Comparison of ENCODE assay signal across 22 mouse cellular contexts in genomic region chrX:140164859-140165258, GRCm38 (mm10).
DNase-seq lines count a peak whose midpoint lies in the region; ATAC-seq and TF ChIP-seq lines count a peak whose summit lies in the region.
"Had no signal": no experiment of that assay in that cellular context is flagged by ENCODE, and none has a peak within 500 bp of the region (broad histone marks: within the 10 kb centered on the region; RNA-seq: fewer than 3 reads in every experiment).

No protein-coding gene starts in this region.

- no peaks in the 10 kb centered on the region for H3K4me1 ChIP-seq in intestine, postnatal 0 days (replicated peaks; ENCODE audit: control insufficient read depth, insufficient read depth, low read length)
- H3K4me1 ChIP-seq in intestine, embryonic 16.5 days (ENCODE audit: control insufficient read depth, insufficient read depth, low read length) = no peaks in the 10 kb centered on the region
- peaks cover 7 to 28% of the 10 kb centered on the region in 2 experiments for H3K4me1 ChIP-seq in CH12.LX (ENCODE audit: control insufficient read depth in 1 of 2, insufficient read depth in 2 of 2)
- H3K4me1 ChIP-seq in stomach, postnatal 0 days (replicated peaks; ENCODE audit: control insufficient read depth, insufficient read depth) = no peaks in the 10 kb centered on the region
- H3K4me1 ChIP-seq: embryonic facial prominence, embryonic 13.5 days; embryonic facial prominence, embryonic 15.5 days; forebrain, embryonic 10.5 days; forebrain, embryonic 12.5 days had no signal

- TF ChIP-seq RAD21 in CH12.LX (IDR thresholded peaks at IDR 0.05; ENCODE audit: low read depth, low read length) = no peak

- H3K9ac ChIP-seq in intestine, postnatal 0 days (ENCODE audit: low read depth, low read length) = no peak overlapping the region
- no peak overlapping the region for H3K9ac ChIP-seq in intestine, embryonic 16.5 days (ENCODE audit: low read depth, low read length)
- H3K9ac ChIP-seq in CH12.LX (ENCODE audit: insufficient read depth, low read depth) = peak overlapping the region; percentile 35; the same call in 1 of the 2 replicates
- no peak overlapping the region for H3K9ac ChIP-seq in stomach, postnatal 0 days (ENCODE audit: low read length)
- H3K9ac ChIP-seq: embryonic facial prominence, embryonic 13.5 days; embryonic facial prominence, embryonic 15.5 days; forebrain, embryonic 12.5 days had no signal

- no peak for TF ChIP-seq EP300 in CH12.LX (IDR thresholded peaks at IDR 0.05; ENCODE audit: low read length)
- TF ChIP-seq EP300 in stomach, postnatal 0 days (optimal IDR thresholded peaks at IDR 0.05) = no peak

- in situ Hi-C loops in CH12.LX (cut with MboI; ENCODE audit: low pct_ligation_motif_present, low pct_unique_long_range_greater_than_20kb, low sequenced_read_pairs) = loop anchor here (25.0 kb wide), 1 partner anchor 103 kb away; the partner anchor contains the start of genes Nup62cl and Pih1h3b

- H3K27me3 ChIP-seq in intestine, postnatal 0 days (replicated peaks; ENCODE audit: control insufficient read depth, insufficient read depth, low read length) = 0 out of 2 replicates have a peak, but pooled peaks cover 3% of the 10 kb centered on the region
- H3K27me3 ChIP-seq in intestine, embryonic 16.5 days (replicated peaks; ENCODE audit: control insufficient read depth, insufficient read depth, low read length) = no peaks in the 10 kb centered on the region; the same call in 1 of the 2 replicates
- H3K27me3 ChIP-seq in CH12.LX (replicated peaks) = no peaks in the 10 kb centered on the region
- H3K27me3 ChIP-seq in stomach, postnatal 0 days (ENCODE audit: control insufficient read depth, insufficient read depth, low read length) = no peaks in the 10 kb centered on the region

- DNase-seq in CH12.LX (ENCODE audit: extremely low read depth) = peak; percentile 64
- no peak for DNase-seq in stomach, postnatal 0 days (ENCODE audit: low spot score)
- DNase-seq: adrenal gland, adult 2 months; adrenal gland, postnatal 10 days; adrenal gland, postnatal 25 days; cerebellum, adult 11 months; cerebellum, adult 18-20 months; cerebellum, adult 8-10 months; cerebellum, adult 9-11 months; cerebellum, postnatal 14 days; cerebellum, postnatal 36 days; embryo, embryonic 11 days had no signal

- no peak overlapping the region for H3K27ac ChIP-seq in intestine, postnatal 0 days (ENCODE audit: low read depth, low read length)
- no peak overlapping the region for H3K27ac ChIP-seq in intestine, embryonic 16.5 days (ENCODE audit: low read length)
- peak overlapping the region; percentile 81 for H3K27ac ChIP-seq in CH12.LX (ENCODE audit: insufficient read depth, low read depth)
- no peak overlapping the region for H3K27ac ChIP-seq in stomach, postnatal 0 days (replicated peaks)
- H3K27ac ChIP-seq: embryonic facial prominence, embryonic 13.5 days; embryonic facial prominence, embryonic 15.5 days; forebrain, embryonic 10.5 days; forebrain, embryonic 12.5 days had no signal

- H3K36me3 ChIP-seq in intestine, postnatal 0 days (ENCODE audit: control insufficient read depth, insufficient read depth) = no peaks in the 10 kb centered on the region
- no peaks in the 10 kb centered on the region for H3K36me3 ChIP-seq in intestine, embryonic 16.5 days (ENCODE audit: control insufficient read depth, insufficient read depth, low read length)
- no peaks in the 10 kb centered on the region for H3K36me3 ChIP-seq in CH12.LX (replicated peaks in 1 of 2; ENCODE audit: control insufficient read depth in 1 of 2, insufficient read depth in 1 of 2, low read length in 1 of 2)
- H3K36me3 ChIP-seq in stomach, postnatal 0 days (ENCODE audit: control insufficient read depth, insufficient read depth, low read length) = no peaks in the 10 kb centered on the region
- H3K36me3 ChIP-seq: embryonic facial prominence, embryonic 13.5 days; embryonic facial prominence, embryonic 15.5 days; forebrain, embryonic 10.5 days; forebrain, embryonic 12.5 days had no signal

- H3K79me2 ChIP-seq in CH12.LX (replicated peaks; ENCODE audit: control insufficient read depth, extremely low read depth, insufficient read depth, poor library complexity, severe bottlenecking) = no peaks in the 10 kb centered on the region

- 69% methylated on average over 2 of the region's 2 CpGs for WGBS in intestine, postnatal 0 days
- WGBS in intestine, embryonic 16.5 days = 86% methylated on average over 2 of the region's 2 CpGs
- WGBS in stomach, postnatal 0 days = 86% methylated on average over 2 of the region's 2 CpGs

- H3K9me3 ChIP-seq in intestine, postnatal 0 days (ENCODE audit: control insufficient read depth) = no peaks in the 10 kb centered on the region
- H3K9me3 ChIP-seq in intestine, embryonic 16.5 days (ENCODE audit: control insufficient read depth, low read length) = no peaks in the 10 kb centered on the region
- H3K9me3 ChIP-seq in CH12.LX (replicated peaks; ENCODE audit: low read length) = no peaks in the 10 kb centered on the region
- H3K9me3 ChIP-seq in stomach, postnatal 0 days (ENCODE audit: control insufficient read depth, low read length) = no peaks in the 10 kb centered on the region
- H3K9me3 ChIP-seq: embryonic facial prominence, embryonic 13.5 days; embryonic facial prominence, embryonic 15.5 days; forebrain, embryonic 10.5 days; forebrain, embryonic 12.5 days had no signal

- H3K4me3 ChIP-seq in intestine, postnatal 0 days (ENCODE audit: low read depth, low read length) = no peak overlapping the region
- H3K4me3 ChIP-seq in intestine, embryonic 16.5 days (ENCODE audit: low read length) = no peak overlapping the region
- H3K4me3 ChIP-seq in CH12.LX (replicated peaks in 1 of 3; ENCODE audit: low read depth in 2 of 3, low read length in 2 of 3, poor library complexity in 1 of 3) = no peak overlapping the region
- no peak overlapping the region for H3K4me3 ChIP-seq in stomach, postnatal 0 days (ENCODE audit: low read depth, low read length)
- H3K4me3 ChIP-seq: embryonic facial prominence, embryonic 13.5 days; embryonic facial prominence, embryonic 15.5 days; erythroblast, embryonic 14.5 days; forebrain, embryonic 10.5 days; forebrain, embryonic 12.5 days had no signal

- dilution Hi-C loops in CH12.LX (cut with MboI; ENCODE audit: extremely low pct_ligation_motif_present, extremely low pct_unique_long_range_greater_than_20kb, low sequenced_read_pairs) = no loop called here

- TF ChIP-seq POLR2A in CH12.LX (IDR thresholded peaks at IDR 0.05; ENCODE audit: low read depth, low read length) = peak; percentile 64; the same call in 1 of the 2 replicates

- no peak overlapping the region for H3K4me2 ChIP-seq in intestine, postnatal 0 days (replicated peaks; ENCODE audit: low read depth)
- H3K4me2 ChIP-seq in intestine, embryonic 16.5 days (ENCODE audit: low read depth, low read length) = no peak overlapping the region
- H3K4me2 ChIP-seq in CH12.LX (ENCODE audit: insufficient read depth, low read depth, poor library complexity, severe bottlenecking) = no peak overlapping the region; the same call in 1 of the 2 replicates
- H3K4me2 ChIP-seq in stomach, postnatal 0 days (replicated peaks; ENCODE audit: low read depth) = no peak overlapping the region
- H3K4me2 ChIP-seq: embryonic facial prominence, embryonic 13.5 days; embryonic facial prominence, embryonic 15.5 days; forebrain, embryonic 12.5 days had no signal

- ATAC-seq in intestine, postnatal 0 days = peak; percentile 63
- ATAC-seq in intestine, embryonic 16.5 days = no peak
- ATAC-seq in stomach, postnatal 0 days (ENCODE audit: low FRiP score, low TSS enrichment) = peak; percentile 35; the same call in 1 of the 2 replicates
- no peak for ATAC-seq in CD4-positive, CD25-positive, alpha-beta regulatory T cell, adult 4 months
- ATAC-seq: forebrain, embryonic 14.5 days; forebrain, embryonic 16.5 days had no signal

- TF ChIP-seq CTCF in intestine, postnatal 0 days (IDR thresholded peaks at IDR 0.05; ENCODE audit: low read depth) = no peak
- no peak for TF ChIP-seq CTCF in CH12.LX (conservative IDR thresholded peaks at IDR 0.05 in 1 of 2, IDR thresholded peaks at IDR 0.05 in 1 of 2; ENCODE audit: low read depth in 2 of 2, low read length in 2 of 2)
- no peak for TF ChIP-seq CTCF in stomach, postnatal 0 days (IDR thresholded peaks at IDR 0.05; ENCODE audit: low read depth)

TF ChIP-seq in CH12.LX, 34 proteins besides CTCF, POLR2A, EP300 and RAD21 (continues in another document):
- TF ChIP-seq KAT2A (IDR thresholded peaks at IDR 0.05; ENCODE audit: insufficient replicate concordance, low read length) = no peak
- no peak for TF ChIP-seq HCFC1 (IDR thresholded peaks at IDR 0.05; ENCODE audit: low read depth, low read length)
- TF ChIP-seq MEF2A (IDR thresholded peaks at IDR 0.05; ENCODE audit: borderline replicate concordance, low read depth, low read length) = peak; percentile 84
- peak; percentile 90 for TF ChIP-seq TBP (conservative IDR thresholded peaks at IDR 0.05; ENCODE audit: low read depth, low read length)
- 0 out of 2 replicates have a peak, but pooled peaks have one; percentile 34 for TF ChIP-seq ELF1 (IDR thresholded peaks at IDR 0.05; ENCODE audit: low read depth, low read length)
- TF ChIP-seq IRF4 (IDR thresholded peaks at IDR 0.05; ENCODE audit: low read depth, low read length) = no peak
- no peak for TF ChIP-seq MAX (IDR thresholded peaks at IDR 0.05; ENCODE audit: low read length)
- TF ChIP-seq JUND (conservative IDR thresholded peaks at IDR 0.05; ENCODE audit: low read depth, low read length) = no peak
- TF ChIP-seq PAX5 (IDR thresholded peaks at IDR 0.05; ENCODE audit: low read length) = no peak
- no peak for TF ChIP-seq TCF12 (IDR thresholded peaks at IDR 0.05; ENCODE audit: low read depth, low read length)
- TF ChIP-seq SMC3 (IDR thresholded peaks at IDR 0.05; ENCODE audit: low read depth, low read length) = no peak
- no peak for TF ChIP-seq E2F4 (IDR thresholded peaks at IDR 0.05; ENCODE audit: insufficient replicate concordance, low read depth, low read length)
- TF ChIP-seq GABPA (IDR thresholded peaks at IDR 0.05; ENCODE audit: insufficient replicate concordance, low read depth, low read length) = no peak
- no peak for TF ChIP-seq MAFK (IDR thresholded peaks at IDR 0.05; ENCODE audit: insufficient replicate concordance, low read length)
- TF ChIP-seq JUN (IDR thresholded peaks at IDR 0.05; ENCODE audit: insufficient read depth, low read depth, low read length) = peak; percentile 82
- no peak for TF ChIP-seq RCOR1 (conservative IDR thresholded peaks at IDR 0.05; ENCODE audit: low read depth, low read length)
- no peak for TF ChIP-seq POLR2AphosphoS2 (IDR thresholded peaks at IDR 0.05; ENCODE audit: low read depth, low read length)
- peak; percentile 66; the same call in 1 of the 2 replicates for TF ChIP-seq ZNF384 (IDR thresholded peaks at IDR 0.05; ENCODE audit: low read depth, low read length)
- TF ChIP-seq NRF1 (IDR thresholded peaks at IDR 0.05; ENCODE audit: low read depth, low read length) = no peak
- TF ChIP-seq ZMIZ1 (IDR thresholded peaks at IDR 0.05; ENCODE audit: low read depth, low read length) = no peak
- TF ChIP-seq USF2 (conservative IDR thresholded peaks at IDR 0.05; ENCODE audit: low read depth, low read length) = no peak
- TF ChIP-seq MYC (IDR thresholded peaks at IDR 0.05; ENCODE audit: low read depth, low read length) = no peak; the same call in 1 of the 2 replicates

Comparison
In these comparisons a context has a peak if more than half of its experiments do, and no peak if none do; other contexts are left out.
1. ATAC-seq: peak in intestine, postnatal 0 days (single experiment) and stomach, postnatal 0 days (single experiment); none in intestine, embryonic 16.5 days (single experiment) and CD4-positive, CD25-positive, alpha-beta regulatory T cell, adult 4 months (single experiment).